Mouse (Mus musculus) neutrophil, adult 5-6 weeks (primary cell): ENCODE results near the gene Kcnk6. TPM values are rescaled to one million over a fixed set of nuclear protein-coding genes. Genes with fewer than 3 reads are reported as not detected.

ENCODE experiments used
- ATAC-seq: fragments of 151-379, 151-347 bp; 2 replicates; pipeline ENCODE4 v1.8.0; 2017; ENCODE audit warnings: mild to moderate bottlenecking, moderate TSS enrichment; ENCODE audit not compliant: insufficient number of reproducible peaks, poor library complexity, low FRiP score, severe bottlenecking; ENCODE audit errors: extremely low read depth
- total RNA-seq: library from RNA; stranded (forward); fragments of 200-1000 nt; gene quantifications from 2 replicates; pipeline ENCODE4 v1.2.3, GENCODE M21; 2017

Gene Kcnk6
- total RNA-seq = 1.7 and 3.7 TPM in 2 replicates

DNA sequence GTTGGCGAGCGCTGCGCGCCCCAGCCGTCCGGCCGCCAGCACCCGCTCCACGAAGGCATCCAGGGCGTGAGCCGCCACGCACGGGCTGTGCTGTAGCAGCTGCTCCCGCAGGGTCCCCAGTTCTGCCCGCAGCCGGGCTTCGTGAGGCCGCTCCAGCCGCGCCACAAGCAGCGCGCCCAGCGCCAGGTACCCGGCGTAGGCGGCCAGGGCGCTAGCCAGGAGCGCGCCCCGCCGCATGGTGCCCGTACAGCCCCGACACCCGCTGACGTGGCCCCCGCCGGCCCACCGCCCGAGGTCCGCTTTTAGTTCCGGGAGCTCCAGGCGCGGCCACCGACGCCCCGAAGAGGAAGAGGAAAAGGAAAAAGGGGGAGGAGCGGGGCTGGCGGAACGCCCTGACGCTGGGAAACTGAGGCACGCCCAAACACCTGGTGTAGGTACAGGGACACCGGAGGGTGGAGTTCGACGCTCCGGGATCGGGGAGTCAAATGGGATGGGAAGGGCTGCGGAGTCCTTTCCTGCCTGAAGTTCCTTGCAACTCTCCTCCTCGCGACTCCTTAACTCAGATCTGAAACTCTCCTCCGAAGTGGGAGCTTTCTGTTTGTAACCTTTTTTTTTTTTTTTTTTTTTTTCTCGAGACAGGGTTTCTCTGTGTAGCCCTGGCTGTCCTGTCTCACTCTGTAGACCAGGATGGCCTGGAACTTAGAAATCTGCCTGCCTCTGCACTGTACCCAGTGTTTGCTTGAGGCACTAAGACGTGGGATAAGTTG lies at the start of gene Kcnk6:
TSS of gene Kcnk6 (minus strand) at position 269 of the 767 bp plus-strand sequence.
- ATAC-seq = peak; percentile 43; the same call in 1 of the 2 replicates

DNA sequence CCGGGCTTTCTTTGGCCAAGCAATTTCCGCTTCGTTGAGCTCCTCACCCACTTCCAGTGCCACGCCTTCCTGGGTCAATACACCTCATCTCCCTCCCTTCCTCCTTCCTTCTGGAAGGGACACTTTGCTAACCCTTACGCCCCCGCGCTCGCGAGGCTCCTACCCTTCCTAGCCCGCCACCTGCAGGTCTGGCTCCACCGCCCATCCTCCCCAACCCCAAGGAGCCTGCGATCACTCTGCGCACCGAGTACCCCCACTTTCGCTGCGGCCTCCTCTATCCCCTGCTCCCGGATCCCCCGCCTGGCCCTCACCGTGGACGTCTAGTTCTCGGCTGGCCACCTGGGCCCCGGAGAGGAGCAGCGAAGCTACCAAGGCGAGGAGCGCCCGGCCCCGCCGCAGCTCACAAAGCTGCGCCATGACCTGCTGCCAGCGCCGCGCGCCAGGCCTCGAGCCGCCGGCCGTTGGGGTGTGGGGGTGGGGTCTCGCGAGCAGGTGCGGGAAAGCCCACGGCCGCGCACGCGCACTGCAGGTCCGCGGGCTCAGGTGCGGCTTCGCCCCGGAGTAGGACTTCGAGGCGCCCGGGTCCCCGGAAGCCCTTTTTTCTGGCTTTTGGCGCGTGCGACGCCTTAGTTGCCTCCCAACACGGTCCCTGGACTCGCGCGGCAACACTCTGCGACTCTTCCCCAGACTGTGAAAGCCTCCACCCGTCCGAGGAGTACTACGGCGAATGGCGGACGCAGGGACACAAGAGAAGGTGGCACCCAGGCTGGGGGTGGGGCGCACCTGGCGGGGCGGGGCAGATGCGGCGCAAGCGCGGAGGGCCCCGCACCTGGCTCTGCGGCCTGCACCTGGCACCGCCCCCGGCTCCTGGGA lies 49.1 kb upstream of the Kcnk6 start, which contains the start of gene Spint2:
TSS of gene Spint2 (minus strand) at position 712 of the 873 bp plus-strand sequence.
- peak; percentile 34; the same call in 1 of the 2 replicates for ATAC-seq

DNA sequence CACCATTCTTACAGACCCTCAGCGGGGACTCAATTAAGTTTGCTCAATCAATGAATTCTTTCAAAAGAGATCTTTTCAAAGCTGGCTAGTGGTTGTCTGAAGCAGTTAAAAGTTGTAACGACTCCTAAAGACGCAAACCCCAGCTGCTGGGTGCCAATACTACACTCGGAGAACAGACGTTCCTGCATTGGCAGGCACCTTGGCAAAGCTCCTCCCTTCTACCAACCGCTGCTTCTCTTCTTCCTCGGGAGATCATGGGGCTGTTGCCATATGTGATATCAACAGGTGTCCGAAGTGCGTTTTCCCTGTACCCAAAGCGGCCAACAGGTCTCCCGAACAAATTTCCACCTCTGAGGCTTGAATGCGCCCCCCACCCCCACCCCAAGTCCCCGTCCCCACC lies 48.5 kb upstream of the Kcnk6 start:
- no peak for ATAC-seq

DNA sequence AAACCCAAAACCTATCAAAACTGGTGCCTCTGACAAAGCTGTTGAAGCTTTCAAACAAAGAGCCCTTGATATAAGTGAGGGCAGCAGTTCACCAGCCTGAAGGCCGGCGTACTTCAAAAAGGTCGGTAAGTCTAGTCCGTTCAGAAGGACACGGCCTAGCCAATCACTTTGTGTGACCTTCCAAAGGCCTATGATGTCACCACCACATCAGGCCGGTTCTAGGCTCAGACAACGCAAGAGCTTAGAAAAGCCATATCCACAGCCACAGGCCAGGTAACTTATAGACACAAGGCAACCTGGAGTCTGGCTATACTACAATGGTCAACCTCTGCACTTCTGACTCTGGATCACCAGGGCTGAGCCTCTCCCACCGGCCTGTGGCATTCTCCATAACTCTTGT lies 47.6 kb upstream of the Kcnk6 start:
- no peak for ATAC-seq

DNA sequence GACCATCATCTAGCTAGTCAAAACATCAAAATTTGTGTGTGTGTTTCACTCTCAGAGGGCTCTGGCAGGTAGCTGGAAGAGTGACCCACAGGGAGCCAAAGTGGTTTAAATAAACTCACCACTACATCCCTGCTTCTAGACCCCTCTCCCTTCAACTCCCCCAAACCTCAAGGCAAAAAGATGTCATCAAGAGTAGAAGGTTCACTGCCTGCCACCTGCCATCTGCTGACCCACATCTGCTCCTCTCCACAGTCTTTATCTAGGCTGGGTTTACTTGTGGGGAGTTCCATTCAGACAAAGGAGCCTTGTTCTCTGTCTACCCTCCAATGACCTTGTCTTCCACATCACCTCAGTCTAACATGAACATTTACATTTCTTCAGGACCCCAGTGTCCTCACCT lies 46.9 kb upstream of the Kcnk6 start:
- ATAC-seq = no peak

DNA sequence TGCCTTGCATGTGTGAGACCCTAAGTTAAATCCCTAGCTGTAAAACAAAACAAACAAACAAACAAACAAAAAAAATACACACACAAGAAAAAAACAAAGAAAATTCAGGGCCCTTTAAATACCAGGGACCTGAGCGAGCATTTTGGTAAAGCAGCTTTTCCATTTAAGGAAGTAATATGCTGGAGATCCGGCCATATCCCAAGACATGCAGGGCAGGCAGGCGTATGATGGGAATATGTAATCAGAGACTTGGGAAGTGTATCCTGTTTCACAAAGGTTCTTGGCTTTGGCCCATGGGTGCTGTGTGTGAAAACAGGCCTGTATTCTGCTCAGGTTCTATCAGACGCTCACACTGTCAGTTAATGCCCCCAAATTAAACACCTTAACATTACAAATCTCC lies 45.2 kb upstream of the Kcnk6 start:
- ATAC-seq = no peak

DNA sequence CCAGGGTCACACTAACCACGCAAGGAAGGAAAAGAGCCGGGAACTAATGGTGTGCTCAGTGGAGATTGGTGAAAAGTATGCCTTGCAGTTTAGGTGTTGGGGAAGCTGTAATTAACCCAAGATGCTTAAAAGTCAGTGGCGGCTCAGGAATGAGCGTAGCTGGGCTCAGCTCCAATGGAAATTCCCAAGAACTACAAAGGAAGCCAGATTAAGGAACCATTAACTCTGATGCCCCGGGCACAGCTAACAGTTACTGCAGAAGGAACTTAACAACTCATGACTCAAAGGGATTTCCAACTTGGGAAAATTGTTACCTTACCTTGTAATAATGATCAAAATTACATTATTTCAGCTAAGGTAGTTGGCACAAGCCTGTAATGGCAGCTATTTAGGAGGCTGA lies 44.4 kb upstream of the Kcnk6 start:
- ATAC-seq = no peak

DNA sequence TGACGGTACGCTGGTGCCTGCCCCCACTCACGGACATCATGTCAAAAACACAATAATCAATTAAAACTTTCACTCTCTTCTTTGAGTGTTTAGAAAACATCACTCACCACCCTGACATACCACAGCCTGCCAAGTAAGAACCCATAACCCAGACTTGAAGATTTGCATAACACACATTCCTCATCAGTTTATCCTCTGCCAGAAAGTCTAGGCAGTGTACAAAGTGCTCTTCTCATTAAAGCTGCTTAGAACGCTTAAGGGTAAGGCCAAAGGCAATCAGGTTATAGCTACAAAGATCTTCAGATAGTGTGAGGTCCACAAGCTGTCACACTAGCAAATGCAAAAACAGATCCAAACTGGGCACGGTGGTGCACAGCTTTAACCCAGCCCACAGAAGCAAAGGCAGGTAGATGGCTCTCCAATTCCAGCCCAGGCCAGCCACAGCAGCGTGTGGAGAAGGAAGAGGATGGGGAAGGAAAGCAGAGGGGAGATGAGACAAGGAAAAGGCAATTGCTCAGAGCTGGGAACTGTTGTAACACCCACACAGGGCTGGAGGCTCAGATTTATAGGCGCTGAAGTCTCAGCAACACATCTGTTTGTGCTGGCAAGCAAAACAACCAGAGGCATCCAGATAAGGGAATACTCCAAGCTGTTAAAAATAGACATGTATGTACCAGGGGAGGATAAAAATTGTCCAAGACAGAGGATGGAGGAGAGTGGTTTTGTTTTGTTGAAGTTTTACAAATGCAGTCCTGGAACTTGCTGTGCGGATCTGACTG lies 39.6 kb upstream of the Kcnk6 start:
- ATAC-seq = 0 out of 2 replicates have a peak, but pooled peaks have one; percentile 9

DNA sequence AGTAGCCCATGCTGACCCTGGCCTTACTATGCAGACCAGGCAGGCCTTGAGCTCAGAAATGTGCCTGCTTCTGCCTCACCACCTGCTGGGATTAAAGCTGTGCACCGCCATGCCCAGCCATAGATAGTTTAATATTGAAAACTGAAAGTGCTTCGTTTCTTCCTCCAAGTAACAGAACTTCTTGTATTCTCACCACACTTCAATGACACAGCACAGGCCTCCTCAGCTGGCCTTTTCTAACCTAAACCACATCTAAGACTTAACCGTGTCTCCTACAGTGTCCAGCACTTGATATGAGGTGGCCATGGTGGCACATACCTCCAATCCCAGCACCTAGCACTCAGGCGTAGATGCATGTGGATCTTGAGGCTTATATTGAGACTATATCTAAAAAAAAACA lies 38.1 kb upstream of the Kcnk6 start:
- no peak for ATAC-seq

DNA sequence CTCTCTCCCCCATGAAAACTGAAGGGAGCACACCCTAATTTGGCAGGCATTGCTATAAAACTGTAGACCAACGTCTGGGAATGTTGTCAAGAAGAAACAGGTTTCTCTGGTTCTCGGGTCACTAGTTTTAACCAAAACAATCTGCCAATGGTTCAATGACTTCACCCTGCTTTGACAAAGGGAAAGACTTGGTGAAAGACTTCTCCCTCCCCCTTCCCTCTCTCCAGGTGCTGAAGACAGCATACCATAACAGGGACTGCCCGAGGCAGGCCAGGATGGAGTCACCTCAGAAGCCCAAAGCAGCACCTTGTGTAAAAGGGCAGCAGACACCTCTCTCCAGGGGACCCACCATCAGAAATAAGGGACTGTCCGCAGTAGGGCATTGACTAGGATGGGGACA lies 34.6 kb upstream of the Kcnk6 start:
- ATAC-seq = no peak

DNA sequence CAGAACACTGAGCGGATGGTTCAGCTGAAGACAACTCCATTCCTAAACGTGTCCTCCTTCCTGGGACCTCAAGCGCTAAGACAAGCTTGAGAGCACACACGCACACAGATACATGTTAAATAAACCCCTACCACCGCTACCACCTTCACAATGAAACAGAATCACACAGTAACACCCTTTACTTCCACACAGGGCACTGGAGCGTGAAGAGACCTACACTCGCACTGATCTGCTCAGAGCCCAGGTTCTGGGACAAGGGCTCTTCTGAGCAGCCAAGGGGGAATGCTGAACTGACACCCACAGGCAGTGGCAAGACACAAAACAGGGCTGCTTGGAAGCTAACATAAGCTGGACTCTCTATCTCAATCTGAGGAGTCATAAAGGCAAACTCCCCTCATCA lies 33.3 kb upstream of the Kcnk6 start:
- ATAC-seq = no peak

DNA sequence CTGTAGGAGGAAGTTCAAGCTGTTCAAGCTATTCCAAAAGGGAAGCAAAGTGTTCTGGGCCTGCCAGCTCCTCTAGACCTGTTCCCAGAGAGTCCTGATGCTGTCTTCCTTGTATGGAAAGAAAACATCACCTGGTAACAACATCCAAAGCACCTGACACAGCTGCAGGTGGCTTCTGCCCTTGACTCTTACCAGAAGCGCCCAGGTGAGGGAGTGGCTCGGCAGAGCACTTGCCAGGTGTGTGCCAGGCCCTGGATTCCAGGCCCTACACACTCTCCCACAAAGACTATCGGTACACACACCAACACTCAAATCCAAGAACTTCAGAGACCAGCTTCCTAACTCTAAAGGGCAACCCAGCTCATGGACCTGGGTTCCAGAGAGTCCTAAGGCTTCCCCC lies 31.5 kb upstream of the Kcnk6 start:
- ATAC-seq = no peak

DNA sequence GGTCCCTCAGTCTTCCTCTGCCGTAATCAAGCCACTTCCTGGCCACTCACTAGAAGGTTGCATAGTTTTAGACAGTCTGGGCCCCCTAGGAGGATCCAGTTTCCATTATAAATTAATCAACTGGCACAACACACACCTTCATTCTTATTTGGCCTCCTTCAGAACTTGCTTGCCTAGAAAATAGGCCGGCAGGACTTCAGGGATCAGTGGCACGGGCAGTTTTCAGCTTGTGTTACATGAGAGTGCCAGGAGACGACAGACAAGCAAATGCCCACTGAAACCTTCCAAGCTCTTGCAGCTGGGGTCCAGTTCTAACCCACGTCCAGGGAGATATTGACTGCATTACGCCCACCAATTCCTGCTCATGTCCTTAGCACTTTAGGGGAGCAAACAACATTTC lies 29.8 kb upstream of the Kcnk6 start:
- no peak for ATAC-seq

DNA sequence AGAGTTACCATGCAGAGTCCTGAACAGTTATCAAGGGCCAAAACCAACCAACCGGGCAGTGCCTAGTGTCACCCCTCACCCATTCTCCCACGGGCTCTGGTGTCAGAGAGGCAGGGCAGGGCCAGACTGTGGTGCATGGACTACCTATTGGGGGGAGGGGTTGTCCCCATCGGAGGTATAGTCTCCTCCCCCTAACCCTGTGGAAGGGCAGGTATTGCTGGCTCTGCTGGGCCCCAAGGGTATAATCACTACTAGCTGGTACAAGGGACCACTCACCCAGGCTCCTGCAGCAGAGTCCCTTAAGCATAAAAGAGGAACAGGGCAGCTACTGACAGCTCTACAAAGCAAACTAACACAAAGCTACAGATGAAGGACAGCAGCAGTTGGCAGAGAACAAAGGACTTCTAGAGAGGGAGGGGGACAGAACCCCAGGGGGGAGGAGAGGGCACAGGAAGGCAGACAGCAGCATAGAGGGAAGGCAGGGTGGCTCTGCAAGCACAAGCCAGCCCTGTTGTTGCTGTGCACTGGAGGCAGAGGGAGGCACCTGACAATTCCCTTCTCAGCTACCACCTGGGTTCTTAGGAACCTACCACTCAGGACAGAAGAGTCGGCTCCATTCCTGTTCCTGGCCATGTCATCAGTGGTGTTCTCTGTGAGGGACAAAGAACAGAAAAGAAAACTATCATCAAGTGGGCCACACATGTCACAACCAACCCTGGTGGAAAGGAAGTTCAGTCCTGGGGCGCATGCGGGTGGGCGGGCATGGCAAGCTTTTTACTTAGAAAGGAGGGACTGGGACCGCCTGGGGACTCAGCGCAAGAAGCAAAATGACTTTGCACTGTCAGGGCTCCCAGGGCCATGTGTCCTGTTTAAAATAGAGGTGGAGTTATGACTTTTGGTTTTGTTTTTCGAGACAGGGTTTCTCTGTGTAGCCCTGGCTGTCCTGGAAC lies 27.7 kb upstream of the Kcnk6 start:
- no peak for ATAC-seq

DNA sequence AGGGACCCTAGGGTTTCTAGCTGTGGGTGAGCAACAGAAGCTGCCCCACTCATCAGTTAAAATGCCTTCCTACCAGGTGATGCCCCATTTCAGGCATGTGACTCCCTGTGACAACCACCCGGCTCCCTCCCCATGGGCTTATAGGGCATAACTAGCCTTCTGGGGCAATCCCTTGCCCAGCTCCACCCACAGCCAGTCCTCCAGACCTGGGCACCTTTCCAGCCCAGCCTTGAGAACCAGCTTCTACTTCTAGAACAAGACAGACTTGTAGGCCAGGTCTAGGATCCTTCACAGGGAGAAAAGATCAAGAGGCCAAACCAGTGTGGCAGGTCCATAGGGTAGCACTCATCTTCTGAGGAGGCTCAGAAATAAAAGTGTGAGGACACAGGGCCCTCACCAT lies 25.1 kb upstream of the Kcnk6 start:
- ATAC-seq = no peak

DNA sequence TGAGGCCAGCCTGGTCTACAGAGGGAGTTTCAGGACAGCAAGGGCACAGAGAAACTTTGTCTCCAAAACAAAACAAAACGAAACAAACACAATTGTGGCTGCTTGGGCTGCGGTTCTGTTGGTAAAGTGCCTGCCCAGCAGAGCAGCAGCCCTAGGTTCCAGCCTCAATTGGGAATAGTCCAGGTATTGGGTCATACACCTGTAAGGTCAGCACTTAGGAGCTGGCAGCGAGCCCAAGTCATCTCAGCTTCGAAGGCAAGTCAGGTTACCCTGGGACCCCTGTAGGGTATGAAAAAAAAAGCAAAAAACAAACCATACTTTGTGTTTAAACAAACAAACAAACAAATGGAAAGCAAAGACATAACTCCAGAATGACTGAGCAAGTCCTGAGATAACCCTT lies 23.6 kb upstream of the Kcnk6 start:
- ATAC-seq = no peak

DNA sequence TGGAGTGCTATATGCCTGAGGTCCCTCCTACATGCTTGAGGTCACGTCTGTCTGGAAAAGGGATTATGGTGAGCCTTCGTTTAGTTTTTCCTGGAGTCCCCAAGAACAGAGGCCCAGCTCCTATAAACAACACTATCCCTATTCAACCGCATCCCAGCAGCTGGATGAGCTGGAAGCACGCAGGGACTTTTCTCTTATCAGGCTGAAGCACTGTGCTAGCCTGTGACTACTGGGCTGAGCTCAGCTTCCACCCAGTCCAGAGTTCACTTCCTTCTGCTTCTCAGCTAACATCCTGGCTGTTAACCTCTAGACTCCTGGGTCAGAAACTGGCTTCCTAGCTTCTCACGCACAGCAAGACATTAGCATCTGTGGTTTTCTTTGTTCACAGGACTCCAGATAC lies 21.5 kb upstream of the Kcnk6 start:
- ATAC-seq = no peak

DNA sequence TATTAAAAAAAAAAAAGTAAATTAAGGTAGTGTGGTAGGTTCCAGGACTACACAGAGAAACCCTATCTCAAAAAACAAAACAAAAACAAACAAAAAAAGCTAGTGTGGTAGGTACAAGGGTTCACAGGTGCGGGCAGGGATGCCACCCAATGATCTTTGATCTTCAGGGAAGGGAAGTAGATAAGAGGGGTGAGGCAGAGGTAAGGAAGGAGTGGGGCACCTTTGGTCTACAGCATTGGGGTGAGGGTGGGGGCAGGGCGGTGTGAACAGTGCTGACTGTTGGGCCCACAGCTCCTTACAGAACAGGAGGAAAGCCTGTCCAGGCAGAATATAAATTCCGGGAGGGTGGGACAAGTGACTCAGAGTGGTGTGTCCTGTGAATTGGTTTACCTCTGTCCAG lies 18.9 kb upstream of the Kcnk6 start:
- ATAC-seq = no peak
